ENCODE assay signal across 17 mouse cellular contexts in genomic region chr5:139227645-139228044, GRCm38 (mm10).
"Had no signal": no experiment of that assay in that cellular context is flagged by ENCODE, and none has a peak within 500 bp of the region (broad histone marks: within the 10 kb centered on the region; RNA-seq: fewer than 3 reads in every experiment).

No protein-coding gene starts in this region.

- H3K27ac ChIP-seq: neural tube, embryonic 12.5 days; neural tube, embryonic 13.5 days; neural tube, embryonic 15.5 days; stomach, embryonic 15.5 days; stomach, postnatal 0 days had no signal

- H3K9me3 ChIP-seq: neural tube, embryonic 12.5 days; neural tube, embryonic 13.5 days; neural tube, embryonic 15.5 days; stomach, embryonic 15.5 days had no signal

- H3K4me1 ChIP-seq: neural tube, embryonic 12.5 days; neural tube, embryonic 13.5 days; neural tube, embryonic 15.5 days; stomach, embryonic 15.5 days had no signal

- H3K9ac ChIP-seq: neural tube, embryonic 12.5 days; neural tube, embryonic 13.5 days; neural tube, embryonic 15.5 days; stomach, embryonic 15.5 days had no signal

- DNase-seq: retina, postnatal 1 day; right cerebral cortex, adult 18-20 months; right cerebral cortex, postnatal 14 days; right cerebral cortex, postnatal 25 days; right cerebral cortex, postnatal 4 days; spleen, adult 18-20 months; thymus, adult 18-20 months; thymus, adult 2 months; thymus, postnatal 14 days; thymus, postnatal 25 days; thymus, postnatal 36 days; thymus, postnatal 4 days had no signal

- H3K4me3 ChIP-seq: neural tube, embryonic 12.5 days; neural tube, embryonic 13.5 days; neural tube, embryonic 15.5 days; stomach, embryonic 15.5 days had no signal

- H3K4me2 ChIP-seq: neural tube, embryonic 12.5 days; neural tube, embryonic 13.5 days; neural tube, embryonic 15.5 days; stomach, embryonic 15.5 days had no signal

- H3K27me3 ChIP-seq: neural tube, embryonic 12.5 days; neural tube, embryonic 13.5 days; neural tube, embryonic 15.5 days; stomach, embryonic 15.5 days had no signal
